Mouse (Mus musculus) kidney, adult 2 months (tissue): ENCODE data around the gene Wwox. TPM values are rescaled to one million over a fixed set of nuclear protein-coding genes. Genes with fewer than 3 reads are reported as not detected.
A peak's percentile ranks its signal among the peaks of the same experiment; 100 is the strongest.

ENCODE experiments used
- DNase-seq: peaks from one replicate; pipeline ENCODE4 v3.0.0; 2021
- H3K27ac ChIP-seq: fragments of 200-500 bp; 2 replicates; pipeline ENCODE4 v1.5.1; 2012; ENCODE audit warnings: low read depth, low read length, control low read depth, inconsistent platforms; ENCODE audit not compliant: insufficient read depth
- H3K27me3 ChIP-seq: fragments of 200-500 bp; replicated peaks from 2 replicates; pipeline ENCODE4 v1.6.1; 2012; ENCODE audit warnings: mild to moderate bottlenecking, moderate library complexity, low read length, inconsistent platforms; ENCODE audit not compliant: control insufficient read depth, insufficient read depth
- H3K36me3 ChIP-seq: fragments of 200-500 bp; 2 replicates; pipeline ENCODE4 v1.6.1; 2012; ENCODE audit warnings: mild to moderate bottlenecking, moderate library complexity, low read length, inconsistent platforms; ENCODE audit not compliant: control insufficient read depth, insufficient read depth
- H3K4me1 ChIP-seq: fragments of 200-500 bp; 2 replicates; pipeline ENCODE4 v1.6.1; 2011; ENCODE audit warnings: low read length; ENCODE audit not compliant: control insufficient read depth, insufficient read depth
- H3K4me3 ChIP-seq: fragments of 200-500 bp; 2 replicates; pipeline ENCODE4 v1.5.1; 2011; ENCODE audit warnings: mild to moderate bottlenecking, low read depth, low read length, control low read depth; ENCODE audit not compliant: insufficient read depth
- CTCF ChIP-seq: fragments of 200-500 bp; conservative IDR thresholded peaks from 2 replicates; pipeline ENCODE4 v1.5.1; 2011; ENCODE audit warnings: low read depth, mild to moderate bottlenecking, control low read depth, low read length, moderate library complexity, mixed read lengths; ENCODE audit not compliant: insufficient read depth, insufficient read length
- POLR2A ChIP-seq: fragments of 200-500 bp; IDR thresholded peaks from one replicate; pipeline ENCODE4 v1.6.1; 2011; ENCODE audit warnings: low read depth, low read length, control low read depth
- WGBS: fragments of 180-500 bp; shearing (Covaris S2); methylation state at CpG from one replicate; pipeline ENCODE4 v1.1.7; 2018; 5-methylcytosine and 5-hydroxymethylcytosine counted together
- polyA plus RNA-seq: library from polyadenylated mRNA; depleted of rRNA; stranded (reverse); fragments of >200 nt; gene quantifications from 2 replicates; pipeline ENCODE4 v1.2.3, GENCODE M21; 2012

Wwox gene
- polyA plus RNA-seq, 1 experiment = 15.3 TPM

GRCm38 (mm10) chr8:114541132-114541531, 101.7 kb downstream of the Wwox start:
- peak; percentile 87 for TF ChIP-seq CTCF
- no peak for TF ChIP-seq POLR2A
- Histone ChIP-seq H3K27me3 (no peaks in the 10 kb centered on the region), H3K4me3 (no peak overlapping the region), H3K36me3 (no peaks in the 10 kb centered on the region), H3K27ac (no peak overlapping the region), H3K4me1 (no peaks in the 10 kb centered on the region)
- DNase-seq = peak; percentile 71
- WGBS = 8% methylated on average over 3 of the region's 3 CpGs

GRCm38 (mm10) chr8:114548360-114548759, 108.9 kb downstream of the Wwox start:
- Histone ChIP-seq H3K27ac (no peak overlapping the region), H3K27me3 (no peaks in the 10 kb centered on the region), H3K36me3 (no peaks in the 10 kb centered on the region), H3K4me3 (no peak overlapping the region), H3K4me1 (no peaks in the 10 kb centered on the region)
- WGBS = 83% methylated on average over 8 of the region's 8 CpGs
- TF ChIP-seq POLR2A (no peak), CTCF (no peak)
- no peak for DNase-seq

GRCm38 (mm10) chr8:114548837-114549236, 109.4 kb downstream of the Wwox start:
- H3K4me1 ChIP-seq = no peaks in the 10 kb centered on the region
- no peak overlapping the region for H3K4me3 ChIP-seq
- no peak for TF ChIP-seq POLR2A
- no peak for TF ChIP-seq CTCF
- WGBS = 80% methylated on average over 6 of the region's 6 CpGs
- H3K27ac ChIP-seq = no peak overlapping the region
- no peak for DNase-seq
- H3K36me3 ChIP-seq = no peaks in the 10 kb centered on the region
- no peaks in the 10 kb centered on the region for H3K27me3 ChIP-seq

GRCm38 (mm10) chr8:114550029-114550428, 110.6 kb downstream of the Wwox start:
- TF ChIP-seq POLR2A (no peak), CTCF (peak; percentile 57)
- peak; percentile 48 for DNase-seq
- Histone ChIP-seq H3K4me3 (no peak overlapping the region), H3K27me3 (no peaks in the 10 kb centered on the region), H3K27ac (no peak overlapping the region), H3K36me3 (no peaks in the 10 kb centered on the region), H3K4me1 (no peaks in the 10 kb centered on the region)
- WGBS = 63% methylated on average over 7 of the region's 7 CpGs

GRCm38 (mm10) chr8:114552606-114553005, 113.2 kb downstream of the Wwox start:
- H3K27me3 ChIP-seq = no peaks in the 10 kb centered on the region
- no peak overlapping the region for H3K4me3 ChIP-seq
- no peak overlapping the region for H3K27ac ChIP-seq
- 72% methylated on average over 3 of the region's 3 CpGs for WGBS
- no peak for DNase-seq
- no peaks in the 10 kb centered on the region for H3K36me3 ChIP-seq
- TF ChIP-seq CTCF = no peak
- TF ChIP-seq POLR2A = no peak
- 0 out of 2 replicates have a peak, but pooled peaks cover 2% of the 10 kb centered on the region for H3K4me1 ChIP-seq

- Histone ChIP-seq H3K27ac (no peak overlapping the region), H3K27me3 (no peaks in the 10 kb centered on the region), H3K4me1 (0 out of 2 replicates have a peak, but pooled peaks cover 2% of the 10 kb centered on the region), H3K36me3 (no peaks in the 10 kb centered on the region), H3K4me3 (no peak overlapping the region)
- TF ChIP-seq CTCF (no peak), POLR2A (no peak)
- 72% methylated on average over 15 of the region's 15 CpGs for WGBS
- DNase-seq = peak; percentile 27
Measured at GRCm38 (mm10) chr8:114554966-114555365, 115.5 kb downstream of the Wwox start.

GRCm38 (mm10) chr8:114555491-114556202, 116.2 kb downstream of the Wwox start:
- Histone ChIP-seq H3K27me3 (no peaks in the 10 kb centered on the region), H3K36me3 (no peaks in the 10 kb centered on the region), H3K4me1 (0 out of 2 replicates have a peak, but pooled peaks cover 2% of the 10 kb centered on the region), H3K4me3 (no peak overlapping the region), H3K27ac (no peak overlapping the region)
- TF ChIP-seq CTCF (no peak), POLR2A (no peak)
- 71% methylated on average over 6 of the region's 6 CpGs for WGBS
- peak; percentile 32 for DNase-seq
